Mouse (Mus musculus): ENCODE measurements around the gene Dnajc5g.

The Dnajc5g gene

GRCm38 (mm10) chr5:31105814-31106335 lies at the start of gene Dnajc5g:
TSS of gene Dnajc5g (plus strand) at chr5:31106285.
- no peak for DNase-seq (ENCODE audit: low spot score in 2 of 2)

DNA sequence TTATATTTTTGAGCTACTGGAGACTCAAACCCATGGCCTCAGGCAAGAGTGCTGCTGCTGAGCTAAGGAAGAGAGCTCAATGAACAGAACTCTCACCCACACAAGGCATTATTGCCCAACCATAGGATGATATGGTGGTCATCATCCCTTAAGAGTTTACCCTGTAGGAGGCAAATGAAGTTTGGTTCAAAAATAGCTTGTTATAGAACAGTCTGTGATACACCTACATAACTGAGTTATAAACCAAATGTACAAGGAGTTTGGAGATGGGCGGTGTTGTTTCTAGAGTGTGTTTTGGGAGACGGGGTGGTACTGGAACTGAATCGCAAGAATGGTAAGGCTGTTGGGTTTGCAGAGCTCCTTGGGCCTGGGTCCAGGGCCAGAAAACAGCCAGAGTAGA lies 36.3 kb upstream of the Dnajc5g start:
- DNase-seq (ENCODE audit: low spot score in 2 of 2), result no peak

DNA sequence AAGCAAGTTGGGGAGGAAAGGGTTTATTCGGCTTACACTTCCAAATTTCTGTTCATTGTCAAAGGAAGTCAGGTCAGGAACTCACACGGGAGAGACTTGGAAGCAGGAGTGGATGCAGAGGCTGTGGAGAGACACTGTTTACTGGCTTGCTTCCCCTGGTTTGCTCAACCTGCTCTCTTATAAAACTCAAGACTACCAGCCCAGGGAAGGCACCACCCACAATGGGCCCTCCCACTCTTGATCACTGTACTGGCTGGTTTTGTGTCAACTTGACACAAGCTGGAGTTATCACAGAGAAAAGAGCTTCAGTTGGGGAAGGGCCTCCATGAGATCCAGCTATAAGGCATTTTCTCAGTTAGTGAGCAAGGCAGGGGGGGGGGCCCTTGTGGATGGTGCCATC lies 35.0 kb upstream of the Dnajc5g start:
- no peak for DNase-seq (ENCODE audit: low spot score in 2 of 2)

DNA sequence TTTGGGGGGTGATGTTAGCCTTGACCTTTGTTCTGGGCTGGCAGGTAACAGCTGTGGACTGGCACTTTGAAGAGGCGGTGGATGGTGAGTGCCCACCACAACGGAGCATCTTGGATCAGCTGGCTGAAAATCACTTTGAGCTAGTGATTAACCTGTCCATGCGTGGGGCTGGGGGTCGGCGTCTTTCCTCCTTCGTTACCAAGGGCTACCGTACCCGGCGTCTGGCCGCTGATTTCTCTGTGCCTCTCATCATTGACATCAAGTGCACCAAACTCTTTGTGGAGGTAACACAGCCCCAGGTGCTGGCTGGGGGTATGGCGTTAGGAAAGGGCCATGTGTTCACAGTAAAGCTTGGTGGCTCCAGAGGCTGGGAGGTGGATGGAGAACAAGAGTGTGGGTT lies 34.3 kb upstream of the Dnajc5g start:
- DNase-seq (ENCODE audit: low spot score in 2 of 2), result no peak

DNA sequence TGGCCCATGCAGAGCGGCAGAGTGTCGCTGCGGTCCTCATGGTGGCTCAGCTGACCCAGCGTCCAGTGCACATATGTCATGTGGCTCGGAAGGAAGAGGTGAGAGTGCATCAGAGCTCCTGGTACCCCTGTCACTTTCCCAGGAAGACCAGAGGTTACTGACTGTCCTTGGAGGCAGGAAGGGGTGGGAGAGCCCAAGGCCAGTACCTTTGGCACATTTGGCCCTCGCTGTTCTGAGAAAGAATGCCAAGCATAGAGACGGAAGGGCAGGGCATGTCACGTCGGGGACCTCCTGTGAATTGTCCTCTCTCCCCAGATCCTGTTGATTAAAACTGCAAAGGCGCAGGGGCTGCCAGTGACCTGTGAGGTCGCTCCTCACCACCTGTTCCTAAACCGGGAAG lies 32.9 kb upstream of the Dnajc5g start:
- DNase-seq (ENCODE audit: low spot score in 2 of 2), result no peak

DNA sequence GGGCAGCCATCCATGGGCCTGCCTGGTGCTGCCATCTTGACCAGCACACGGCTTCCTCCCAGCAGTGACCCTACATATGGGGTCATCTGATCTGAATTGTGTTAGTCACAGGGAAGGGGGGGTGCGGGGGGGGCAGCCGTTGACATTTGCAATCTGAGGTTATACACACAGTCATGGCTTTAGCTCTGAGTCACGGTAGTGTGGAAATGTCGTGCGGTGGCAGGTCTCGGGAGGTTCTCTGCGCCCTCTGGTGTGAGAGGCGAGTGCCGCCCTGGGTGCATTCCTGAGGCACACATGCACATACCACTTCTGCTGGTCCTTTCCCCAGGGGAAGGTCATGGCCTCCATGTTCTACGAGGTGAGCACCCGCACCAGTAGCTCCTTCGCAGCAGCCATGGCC lies 29.7 kb upstream of the Dnajc5g start:
- DNase-seq (ENCODE audit: low spot score in 2 of 2), result no peak

GRCm38 (mm10) chr5:31080059-31080794 lies 25.9 kb upstream of the Dnajc5g start:
- DNase-seq (ENCODE audit: low spot score in 2 of 2), result no peak

GRCm38 (mm10) chr5:31080795-31081164 lies 25.3 kb upstream of the Dnajc5g start:
- DNase-seq (ENCODE audit: low spot score in 2 of 2), result no peak

DNA sequence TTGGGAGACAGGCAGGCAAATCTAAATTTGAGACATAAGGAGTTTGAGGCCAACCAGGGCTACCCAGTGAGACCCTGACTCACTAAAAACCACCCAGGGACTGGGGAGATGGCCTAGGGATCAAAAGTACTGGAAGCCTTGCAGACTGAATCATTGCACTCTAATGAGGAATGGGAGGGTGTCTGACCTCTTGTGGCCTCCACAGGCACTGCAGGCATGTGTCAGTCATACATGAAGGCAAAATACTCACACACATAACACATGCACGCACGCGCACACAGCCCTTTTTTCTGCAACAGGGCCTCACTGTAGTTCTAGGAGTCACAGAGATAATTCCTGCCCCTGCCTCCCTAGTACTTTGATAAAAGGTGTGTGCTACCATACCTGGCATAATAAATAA lies 24.7 kb upstream of the Dnajc5g start:
- peak; percentile 28 to 50 for DNase-seq (ENCODE audit: low spot score in 2 of 2)

DNA sequence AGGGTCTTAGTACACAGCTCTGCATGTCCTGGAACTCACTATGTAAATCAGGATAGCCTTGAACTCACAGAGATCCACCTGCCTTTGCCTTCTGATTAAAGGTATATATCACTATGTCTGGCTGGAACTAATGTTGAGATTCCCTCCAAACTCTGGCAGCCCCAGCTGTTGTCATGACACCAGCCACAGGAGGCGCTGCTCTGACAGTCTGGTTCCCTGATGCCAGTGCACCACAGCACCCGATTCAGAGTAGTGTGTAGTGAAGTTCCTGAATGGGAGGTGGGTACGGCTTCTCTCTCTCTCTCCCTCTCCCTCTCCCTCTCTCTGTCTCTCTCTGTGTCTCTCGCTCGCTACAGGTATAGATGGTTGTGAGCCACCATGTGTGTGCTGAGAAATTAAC lies 23.7 kb upstream of the Dnajc5g start:
- DNase-seq (ENCODE audit: low spot score in 2 of 2), result peak; percentile 54 to 73

DNA sequence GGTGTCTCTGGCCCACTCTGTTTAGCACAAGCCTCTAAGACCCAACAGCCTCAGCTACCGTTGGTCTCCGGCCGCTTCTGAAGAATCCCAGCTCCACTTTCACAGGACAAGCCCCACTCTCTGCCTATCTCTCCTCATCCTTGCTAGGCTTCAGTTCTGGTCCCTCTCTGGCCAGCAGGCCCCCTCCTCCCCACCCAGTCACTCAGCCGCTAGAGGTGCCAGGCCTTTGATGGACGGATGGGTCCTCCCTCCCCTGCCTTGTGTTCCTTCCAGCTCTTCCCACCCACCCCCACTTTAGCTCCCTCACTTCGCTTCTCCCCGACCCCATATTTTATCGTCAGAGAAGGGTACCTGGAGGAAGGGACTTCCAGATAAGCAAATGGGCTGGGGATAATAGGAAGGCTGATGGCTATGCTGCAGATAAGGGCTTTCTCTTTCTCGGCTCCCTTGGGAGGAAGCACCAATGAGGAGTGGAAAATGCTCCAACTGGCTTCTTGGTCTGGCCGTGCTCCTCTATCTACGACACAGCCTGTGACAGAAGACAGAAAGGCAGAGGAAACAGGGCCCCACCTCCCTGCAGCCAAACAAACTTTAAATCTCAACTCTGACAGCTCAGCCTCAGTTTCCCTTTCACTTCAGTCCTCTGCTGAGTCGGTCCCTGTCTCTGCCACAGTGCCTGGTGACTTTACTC lies 23.0 kb upstream of the Dnajc5g start:
- peak in 1 of 2 experiments; percentile 17 for DNase-seq (ENCODE audit: low spot score in 2 of 2)

DNA sequence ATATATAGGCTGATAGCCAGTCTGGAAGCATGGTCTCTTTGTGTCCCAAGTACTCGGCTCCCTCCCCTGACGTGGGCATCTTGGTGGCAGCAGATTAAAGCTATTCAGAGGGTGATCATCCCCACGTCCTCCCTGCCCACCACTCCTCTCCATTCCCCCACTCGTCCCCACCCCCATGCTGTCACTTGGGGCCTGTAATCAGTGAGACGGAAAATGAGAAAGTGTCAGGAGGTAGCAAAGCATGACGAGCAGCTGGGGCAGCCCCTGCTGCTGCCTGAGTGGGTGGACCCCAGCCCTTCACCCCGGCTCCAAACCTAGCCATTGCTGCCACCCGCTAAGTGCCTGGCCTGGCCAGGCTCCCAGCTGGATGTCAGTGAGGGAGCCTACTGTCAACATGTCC lies 22.1 kb upstream of the Dnajc5g start:
- peak in 1 of 2 experiments; percentile 25 for DNase-seq (ENCODE audit: low spot score in 2 of 2)

DNA sequence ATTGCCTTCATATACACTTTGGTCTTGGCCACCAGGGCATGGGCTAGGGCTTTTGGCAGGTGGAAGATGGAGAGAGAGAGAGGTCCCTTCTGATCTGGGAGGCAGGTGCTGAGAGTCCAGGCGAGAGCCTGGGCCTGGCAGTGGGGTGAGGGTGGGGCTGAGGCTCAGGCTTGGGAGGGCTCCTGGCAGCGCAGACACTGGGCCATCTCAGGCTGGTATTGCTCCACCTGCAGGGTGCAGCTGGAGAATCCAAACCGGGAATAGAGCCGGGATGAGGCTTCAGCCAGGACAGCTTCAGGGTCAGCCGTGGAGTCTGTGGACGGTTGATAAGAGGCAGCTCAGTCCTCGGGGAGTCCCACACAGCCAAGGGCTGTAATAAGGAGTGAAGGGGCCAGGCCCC lies 19.5 kb upstream of the Dnajc5g start:
- no peak for DNase-seq (ENCODE audit: low spot score in 2 of 2)

DNA sequence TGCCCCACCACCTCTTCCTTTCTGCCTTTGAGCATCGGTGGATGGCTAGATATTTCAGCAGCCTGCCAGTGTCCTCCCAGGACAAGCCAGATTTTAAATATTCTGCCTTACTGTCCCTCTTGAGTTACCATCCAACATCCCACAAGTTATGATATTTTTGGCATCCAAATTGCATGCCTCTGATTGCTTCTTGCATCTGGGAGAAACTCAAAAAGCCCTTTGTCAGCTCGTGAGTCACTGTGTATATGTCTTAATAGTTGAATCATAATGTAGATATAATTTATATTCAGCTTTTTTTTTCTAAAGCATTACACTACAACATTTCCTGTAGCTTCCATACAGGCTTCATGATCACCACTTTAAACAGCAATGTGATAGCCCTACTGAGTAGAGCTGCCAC lies 19.0 kb upstream of the Dnajc5g start:
- DNase-seq (ENCODE audit: low spot score in 2 of 2), result no peak

DNA sequence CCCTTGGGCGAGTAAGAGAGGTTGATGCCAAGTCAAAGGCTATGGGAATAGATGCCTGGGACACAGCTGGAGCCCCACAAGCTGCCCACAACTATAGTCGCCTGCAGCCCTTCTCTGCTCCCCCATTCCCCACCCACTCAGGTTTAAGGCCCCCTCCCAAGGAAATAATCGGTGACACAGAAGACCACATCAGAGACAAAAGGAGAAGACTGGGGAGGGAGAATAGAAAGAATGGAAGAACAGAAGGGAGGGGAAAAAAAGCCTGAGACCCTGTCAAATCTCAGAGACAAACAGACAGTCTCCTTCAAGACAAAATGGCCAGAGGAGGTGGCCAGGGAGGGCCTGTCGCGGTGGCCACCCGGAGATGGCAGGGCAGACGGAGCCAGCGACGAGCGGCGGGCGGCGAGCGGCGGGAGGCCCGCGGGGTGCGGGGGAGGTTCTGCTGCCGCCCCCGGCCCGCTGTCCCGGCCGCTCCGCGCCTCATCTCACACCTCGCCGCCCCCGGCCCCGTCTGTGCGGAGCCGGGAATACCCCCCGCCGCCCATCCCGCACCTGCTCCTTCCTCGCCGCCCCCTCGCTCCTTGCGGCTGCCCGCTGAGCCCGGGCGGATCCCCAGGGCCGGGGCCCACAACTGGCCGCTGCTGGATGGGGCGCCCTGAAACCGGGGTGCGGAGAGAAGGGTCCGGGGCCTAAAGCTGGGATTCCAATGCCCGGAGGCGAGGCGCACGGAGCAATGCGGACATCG lies 13.7 kb upstream of the Dnajc5g start:
- no peak for DNase-seq (ENCODE audit: low spot score in 2 of 2)

DNA sequence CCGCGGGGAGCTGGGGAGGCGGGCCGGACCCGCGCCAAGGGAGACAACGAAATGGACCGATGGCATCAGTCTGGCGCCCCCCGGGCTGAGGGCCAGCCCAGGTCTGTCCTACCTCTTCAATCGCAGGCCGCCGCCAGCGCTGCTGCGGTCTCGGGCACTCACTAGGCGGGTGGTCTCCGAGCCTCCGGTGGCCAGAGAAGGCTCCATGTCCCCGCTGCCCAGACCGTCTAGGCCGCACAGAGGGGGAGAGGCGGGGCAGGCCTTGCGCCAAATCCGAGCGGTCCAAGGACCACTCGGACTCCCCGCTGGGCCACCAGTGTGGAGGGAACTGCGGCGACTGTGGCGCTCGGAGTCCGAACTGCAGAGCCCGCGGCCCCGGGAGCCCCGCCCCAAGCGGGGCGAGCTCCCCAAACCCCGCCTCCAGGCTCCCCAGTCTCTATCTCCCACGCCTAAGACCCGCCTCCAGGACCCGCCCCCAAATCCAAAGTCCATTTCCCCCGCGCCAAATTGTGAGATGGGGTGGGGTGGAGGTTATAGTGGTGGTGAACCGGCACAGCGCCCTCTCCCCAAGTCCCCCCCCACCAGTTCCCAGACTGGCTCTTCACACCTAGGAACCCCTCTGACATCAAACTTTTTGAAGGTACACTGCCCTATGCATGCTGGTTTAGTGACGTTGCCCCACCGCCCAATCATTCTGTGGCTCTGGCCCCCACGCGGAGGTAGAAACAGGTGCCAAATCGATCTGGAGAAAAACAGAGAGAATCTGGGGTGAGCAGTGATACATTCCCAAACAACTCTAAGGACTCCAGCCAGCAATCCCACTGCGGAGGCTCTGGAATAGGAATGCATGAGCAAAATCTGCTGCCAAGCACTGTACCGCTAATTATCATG lies 12.7 kb upstream of the Dnajc5g start:
- DNase-seq (ENCODE audit: low spot score in 2 of 2), result peak in 1 of 2 experiments; percentile 26

- DNase-seq (ENCODE audit: low spot score in 2 of 2), result no peak
Measured at GRCm38 (mm10) chr5:31094100-31094798, 11.8 kb upstream of the Dnajc5g start.

- DNase-seq (ENCODE audit: low spot score in 2 of 2), result peak; percentile 70 to 82
Measured at GRCm38 (mm10) chr5:31094799-31095691, 11.0 kb upstream of the Dnajc5g start.

DNA sequence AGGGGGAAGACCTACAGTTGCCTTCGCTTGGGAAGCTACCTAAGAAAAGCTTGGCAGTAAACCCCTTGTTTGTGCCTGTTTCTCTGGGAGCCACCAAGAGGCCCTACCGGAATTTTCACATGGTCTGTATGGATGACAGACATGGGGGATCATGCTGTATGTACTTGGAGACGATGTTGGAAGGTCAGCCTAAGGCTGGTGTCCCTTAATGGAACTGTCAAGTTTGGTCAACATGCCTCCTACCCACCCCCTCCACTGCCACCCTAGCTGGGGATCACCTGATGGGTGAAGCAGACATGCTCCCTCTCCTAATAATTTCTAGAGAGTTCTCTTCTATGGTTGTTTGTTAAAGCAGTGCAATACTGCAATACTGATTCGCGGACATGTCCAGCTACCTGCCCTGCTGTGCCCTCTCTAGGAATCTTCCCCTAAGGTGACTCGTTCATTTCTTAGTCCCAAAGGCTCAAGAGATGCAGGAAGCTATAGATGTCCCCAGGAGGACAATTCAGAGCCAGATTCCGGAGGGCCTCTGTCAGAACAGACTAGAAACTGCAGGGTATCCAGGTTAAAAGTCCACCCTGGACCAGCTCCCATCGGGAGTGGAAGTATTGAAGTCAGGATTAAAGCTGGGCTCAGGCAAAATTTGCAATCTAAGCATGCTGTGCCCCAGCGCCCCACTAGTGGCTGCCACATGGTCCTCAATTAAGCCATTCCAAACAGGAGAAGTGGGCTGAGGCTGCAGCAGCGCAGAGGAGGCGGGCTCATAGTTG lies 10.2 kb upstream of the Dnajc5g start:
- DNase-seq (ENCODE audit: low spot score in 2 of 2), result no peak

Data from natural killer cell, adult 2 months (primary cell).